ENCODE assay signal across 7 mouse cellular contexts in genomic region chr4:46450519-46451131, GRCm38 (mm10). TPM values are rescaled to one million over a fixed set of nuclear protein-coding genes. Genes with fewer than 3 reads are reported as not detected.
DNase-seq lines count a peak whose midpoint lies in the region; ATAC-seq and TF ChIP-seq lines count a peak whose summit lies in the region.

Gene Anp32b (plus strand): TSS chr4:46450902.

- peak; percentile 82 for TF ChIP-seq CTCF in intestine, postnatal 0 days (IDR thresholded peaks at IDR 0.05; ENCODE audit: low read depth)
- TF ChIP-seq CTCF in small intestine, adult 2 months (IDR thresholded peaks at IDR 0.05; ENCODE audit: extremely low read depth, insufficient read length, insufficient replicate concordance, low read depth, low read length): peak; percentile 35; the same call in 1 of the 2 replicates

- no peaks in the 10 kb centered on the region for H3K9me3 ChIP-seq in intestine, postnatal 0 days (ENCODE audit: control insufficient read depth)
- H3K9me3 ChIP-seq in midbrain, embryonic 12.5 days: no peaks in the 10 kb centered on the region

- H3K4me3 ChIP-seq in intestine, postnatal 0 days (ENCODE audit: low read depth, low read length): peak within 1 kb of the TSS; percentile 89
- peak within 1 kb of the TSS; percentile 94 for H3K4me3 ChIP-seq in midbrain, embryonic 12.5 days
- peak within 1 kb of the TSS; percentile 99 for H3K4me3 ChIP-seq in small intestine, adult 2 months (ENCODE audit: low read depth, low read length)

- H3K4me1 ChIP-seq in intestine, postnatal 0 days (replicated peaks; ENCODE audit: control insufficient read depth, insufficient read depth, low read length): 0 out of 2 replicates have a peak, but pooled peaks cover 9% of the 10 kb centered on the region
- H3K4me1 ChIP-seq in midbrain, embryonic 12.5 days: peaks cover 30% of the 10 kb centered on the region
- H3K4me1 ChIP-seq in small intestine, adult 2 months (ENCODE audit: control insufficient read depth, insufficient read depth, insufficient read length, low read length): peaks cover 12% of the 10 kb centered on the region

- H3K36me3 ChIP-seq in intestine, postnatal 0 days (ENCODE audit: control insufficient read depth, insufficient read depth): no peaks in the 10 kb centered on the region
- H3K36me3 ChIP-seq in midbrain, embryonic 12.5 days: no peaks in the 10 kb centered on the region
- H3K36me3 ChIP-seq in small intestine, adult 2 months (ENCODE audit: control insufficient read depth, insufficient read depth, low read length): no peaks in the 10 kb centered on the region

- peak; percentile 35; the same call in 1 of the 2 replicates for TF ChIP-seq POLR2A in small intestine, adult 2 months (IDR thresholded peaks at IDR 0.05; ENCODE audit: low read depth, low read length)

- H3K27me3 ChIP-seq in intestine, postnatal 0 days (replicated peaks; ENCODE audit: control insufficient read depth, insufficient read depth, low read length): no peaks in the 10 kb centered on the region
- peaks cover 4% of the 10 kb centered on the region; the same call in 1 of the 2 replicates for H3K27me3 ChIP-seq in midbrain, embryonic 12.5 days
- no peaks in the 10 kb centered on the region for H3K27me3 ChIP-seq in small intestine, adult 2 months (ENCODE audit: control insufficient read depth, insufficient read depth, low read length)

- peak; percentile 96 for DNase-seq in adrenal gland, adult 2 months
- peak; percentile 91 for DNase-seq in embryo, embryonic 11.5 days (ENCODE audit: low read depth, low spot score)
- DNase-seq in gastrocnemius, postnatal 4 days (ENCODE audit: low spot score in 2 of 2): peak; percentile 92 to 93
- DNase-seq in left cerebral cortex, postnatal 4 days: peak; percentile 92

- ATAC-seq in intestine, postnatal 0 days: peak; percentile 91
- peak; percentile 95 for ATAC-seq in midbrain, embryonic 12.5 days (ENCODE audit: low FRiP score, low read depth)

- H3K4me2 ChIP-seq in intestine, postnatal 0 days (replicated peaks; ENCODE audit: low read depth): peak within 1 kb of the TSS; percentile 90
- H3K4me2 ChIP-seq in midbrain, embryonic 12.5 days (replicated peaks): peak within 1 kb of the TSS; percentile 83

- peak within 1 kb of the TSS; percentile 92 for H3K9ac ChIP-seq in intestine, postnatal 0 days (ENCODE audit: low read depth, low read length)
- H3K9ac ChIP-seq in midbrain, embryonic 12.5 days (replicated peaks): peak within 1 kb of the TSS; percentile 98

- peak within 1 kb of the TSS; percentile 97 for H3K27ac ChIP-seq in intestine, postnatal 0 days (ENCODE audit: low read depth, low read length)
- peak within 1 kb of the TSS; percentile 98 for H3K27ac ChIP-seq in midbrain, embryonic 12.5 days (replicated peaks)
- H3K27ac ChIP-seq in small intestine, adult 2 months (ENCODE audit: insufficient read depth, low read depth, low read length): peak within 1 kb of the TSS; percentile 86

- under 1% methylated on average over 62 of the region's 66 CpGs for WGBS in intestine, postnatal 0 days
- under 1% methylated on average over 45 of the region's 66 CpGs for WGBS in midbrain, embryonic 12.5 days
- under 1% methylated on average over 66 of the region's 66 CpGs for WGBS in small intestine, adult 2 months

- intact Hi-C loops in left cerebral cortex, postnatal 4 days (cut with DNase I): loop anchor here (2.0 kb wide), 1 partner anchor 62 kb away; the partner anchor contains the start of gene Trmo

RNA-seq across cellular contexts. Expression of gene Anp32b, which starts in this region (rescaled TPM):
- total RNA-seq in adrenal gland, adult 2 months (2021): 100 to 1,000 TPM; 103 to 121 TPM
- 56.8 and 73.6 TPM in 2 replicates for polyA plus RNA-seq in adrenal gland, adult 2 months (2012; rRNA removed)
- 100 to 1,000 TPM; 121 to 131 TPM for total RNA-seq in gastrocnemius, postnatal 4 days (2021)
- 98.5 and 105 TPM in 2 replicates for polyA plus RNA-seq in intestine, postnatal 0 days (2015; fragmentation: Nextera tagmentation; extraction: Ambion mirVana)
- total RNA-seq in left cerebral cortex, postnatal 4 days (2021): 10 to 100 TPM; 61.5 to 62.2 TPM
- polyA plus RNA-seq in midbrain, embryonic 12.5 days (2016; fragmentation: Nextera tagmentation; extraction: Ambion mirVana): 237 and 256 TPM in 2 replicates
- 12.4 and 23.4 TPM in 2 replicates for polyA plus RNA-seq in small intestine, adult 2 months (2012; rRNA removed)

Comparison
In these comparisons a context has a peak if more than half of its experiments do, and no peak if none do; other contexts are left out.
1. Peak in every context shown above with its lines: DNase-seq, ATAC-seq, H3K4me3 ChIP-seq and H3K27ac ChIP-seq.